Mouse (Mus musculus): ENCODE data around the gene Ccdc171. TPM values are rescaled to one million over a fixed set of nuclear protein-coding genes. Genes with fewer than 3 reads are reported as not detected.
A peak's percentile ranks its signal among the peaks of the same experiment; 100 is the strongest.
"Not testable (repeated sequence)": the region's sequence is repeated elsewhere in the genome, so short reads cannot be mapped to it uniquely, and the experiment has no call there.

Gene Ccdc171
- total RNA-seq, 1 experiment, result 3.5 TPM

DNA sequence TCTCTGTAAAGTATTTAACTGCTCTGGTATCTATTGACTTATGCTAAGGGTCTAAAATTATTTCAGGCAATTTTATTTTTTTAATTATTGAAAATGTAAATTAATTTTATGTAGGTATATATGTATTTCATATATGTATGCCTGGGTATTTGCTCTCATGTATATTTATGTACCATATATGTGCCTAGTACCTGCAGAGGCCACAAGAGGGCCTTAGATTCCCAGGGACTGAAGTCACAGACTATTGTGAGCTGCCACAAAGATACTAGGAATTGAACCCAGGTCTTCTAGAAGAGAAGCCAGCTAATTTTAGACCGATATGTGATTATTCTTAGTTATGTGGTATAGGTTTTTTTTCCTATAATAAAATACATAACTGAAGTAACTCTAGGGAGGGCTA, 62.2 kb downstream of the Ccdc171 start:
- TF ChIP-seq ZC3H11A (IDR thresholded peaks at IDR 0.05; ENCODE audit: borderline replicate concordance, low read depth, low read length) (no peak), HCFC1 (IDR thresholded peaks at IDR 0.05; ENCODE audit: borderline replicate concordance, insufficient read depth, low read length) (no peak), ZNF384 (IDR thresholded peaks at IDR 0.05; ENCODE audit: low read depth, low read length) (no peak)
- DNase-seq (ENCODE audit: low read depth, low spot score), result no peak
- Histone ChIP-seq H3K9ac (ENCODE audit: insufficient read depth, low read depth, low read length, poor library complexity, severe bottlenecking) (no peak overlapping the region), H3K27ac (ENCODE audit: insufficient read depth, low read depth, low read length, poor library complexity, severe bottlenecking) (no peak overlapping the region), H3K4me1 (ENCODE audit: control insufficient read depth in 2 of 2, insufficient read depth in 2 of 2, low read length in 2 of 2, poor library complexity in 1 of 2) (no peaks in the 10 kb centered on the region), H3K4me3 (ENCODE audit: insufficient read depth in 1 of 2, low read depth in 1 of 2, low read length in 2 of 2, poor library complexity in 1 of 2, severe bottlenecking in 1 of 2) (no peak overlapping the region), H3K36me3 (ENCODE audit: control insufficient read depth, insufficient read depth, low read length, poor library complexity, severe bottlenecking) (no peaks in the 10 kb centered on the region), H3K9me3 (ENCODE audit: control insufficient read depth, insufficient read depth, low read depth, low read length) (no peaks in the 10 kb centered on the region)
- in situ Hi-C loops (cut with MboI; ENCODE audit: low sequenced_read_pairs in 2 of 2, unreplicated experiment in 2 of 2), result no loop called here

DNA sequence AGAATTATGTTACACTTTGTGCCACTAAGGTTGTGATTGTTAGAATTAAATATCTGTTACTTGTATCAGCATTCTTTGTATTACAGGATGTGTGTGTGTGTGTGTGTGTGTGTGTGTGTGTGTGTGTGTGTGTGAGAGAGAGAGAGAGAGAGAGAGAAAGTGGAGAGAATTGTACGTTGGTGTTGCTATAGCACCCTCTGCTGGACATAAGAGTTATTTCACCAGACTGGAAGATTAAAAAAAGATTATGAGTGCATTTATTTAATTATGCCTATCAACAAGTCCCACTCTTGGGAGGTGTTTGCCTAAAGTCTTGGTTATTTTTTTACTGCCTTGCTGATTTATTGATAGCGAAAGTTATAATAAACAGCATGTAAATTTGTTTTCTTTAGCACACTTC, 71.1 kb downstream of the Ccdc171 start:
- in situ Hi-C loops (cut with MboI; ENCODE audit: low sequenced_read_pairs in 2 of 2, unreplicated experiment in 2 of 2), result no loop called here
- H3K9me3 ChIP-seq (ENCODE audit: control insufficient read depth, insufficient read depth, low read depth, low read length), result no peaks in the 10 kb centered on the region
- TF ChIP-seq ZNF384 (IDR thresholded peaks at IDR 0.05; ENCODE audit: low read depth, low read length), result no peak
- peaks cover 0 to 2% of the 10 kb centered on the region in 2 experiments; a peak in 1 of 4 replicates for H3K4me1 ChIP-seq (ENCODE audit: control insufficient read depth in 2 of 2, insufficient read depth in 2 of 2, low read length in 2 of 2, poor library complexity in 1 of 2)
- no peak overlapping the region for H3K27ac ChIP-seq (ENCODE audit: insufficient read depth, low read depth, low read length, poor library complexity, severe bottlenecking)
- DNase-seq (ENCODE audit: low read depth, low spot score), result no peak
- no peak overlapping the region for H3K4me3 ChIP-seq (ENCODE audit: insufficient read depth in 1 of 2, low read depth in 1 of 2, low read length in 2 of 2, poor library complexity in 1 of 2, severe bottlenecking in 1 of 2)
- no peaks in the 10 kb centered on the region for H3K36me3 ChIP-seq (ENCODE audit: control insufficient read depth, insufficient read depth, low read length, poor library complexity, severe bottlenecking)
- no peak overlapping the region for H3K9ac ChIP-seq (ENCODE audit: insufficient read depth, low read depth, low read length, poor library complexity, severe bottlenecking)

DNA sequence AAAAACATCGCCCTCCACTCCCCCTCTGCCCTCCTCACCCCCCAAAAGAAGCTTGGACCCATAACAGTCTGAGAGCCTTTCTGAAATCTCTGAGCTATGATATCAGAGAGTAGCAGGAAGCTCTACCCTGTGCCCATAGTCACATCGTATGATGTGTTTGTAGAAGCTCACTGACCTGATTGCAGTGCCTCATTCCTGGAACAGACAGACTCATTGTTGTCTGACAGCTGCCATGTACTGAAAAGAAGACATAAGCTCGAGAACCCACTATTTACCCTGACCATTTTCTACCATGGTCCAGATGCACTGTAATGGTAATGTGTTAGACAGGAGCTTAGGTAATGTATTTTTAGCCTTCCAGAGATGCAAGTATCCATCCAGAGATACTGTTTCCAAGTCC, 85.8 kb downstream of the Ccdc171 start:
- H3K36me3 ChIP-seq (ENCODE audit: control insufficient read depth, insufficient read depth, low read length, poor library complexity, severe bottlenecking), result no peaks in the 10 kb centered on the region
- TF ChIP-seq HCFC1 (IDR thresholded peaks at IDR 0.05; ENCODE audit: borderline replicate concordance, insufficient read depth, low read length), result no peak
- no peak for TF ChIP-seq CHD2 (IDR thresholded peaks at IDR 0.05; ENCODE audit: low read depth, low read length)
- TF ChIP-seq MAFK (IDR thresholded peaks at IDR 0.05; ENCODE audit: insufficient read depth, low read depth, low read length), result no peak
- no peak for TF ChIP-seq ZNF384 (IDR thresholded peaks at IDR 0.05; ENCODE audit: low read depth, low read length)
- no peak for TF ChIP-seq ZC3H11A (IDR thresholded peaks at IDR 0.05; ENCODE audit: borderline replicate concordance, low read depth, low read length)
- no peak overlapping the region for H3K4me3 ChIP-seq (ENCODE audit: insufficient read depth in 1 of 2, low read depth in 1 of 2, low read length in 2 of 2, poor library complexity in 1 of 2, severe bottlenecking in 1 of 2)
- no peaks in the 10 kb centered on the region for H3K4me1 ChIP-seq (ENCODE audit: control insufficient read depth in 2 of 2, insufficient read depth in 2 of 2, low read length in 2 of 2, poor library complexity in 1 of 2)
- H3K9me3 ChIP-seq (ENCODE audit: control insufficient read depth, insufficient read depth, low read depth, low read length), result no peaks in the 10 kb centered on the region
- no peak overlapping the region for H3K27ac ChIP-seq (ENCODE audit: insufficient read depth, low read depth, low read length, poor library complexity, severe bottlenecking)
- in situ Hi-C loops (cut with MboI; ENCODE audit: low sequenced_read_pairs in 2 of 2, unreplicated experiment in 2 of 2), result no loop called here
- no peak for DNase-seq (ENCODE audit: low read depth, low spot score)
- H3K9ac ChIP-seq (ENCODE audit: insufficient read depth, low read depth, low read length, poor library complexity, severe bottlenecking), result no peak overlapping the region

DNA sequence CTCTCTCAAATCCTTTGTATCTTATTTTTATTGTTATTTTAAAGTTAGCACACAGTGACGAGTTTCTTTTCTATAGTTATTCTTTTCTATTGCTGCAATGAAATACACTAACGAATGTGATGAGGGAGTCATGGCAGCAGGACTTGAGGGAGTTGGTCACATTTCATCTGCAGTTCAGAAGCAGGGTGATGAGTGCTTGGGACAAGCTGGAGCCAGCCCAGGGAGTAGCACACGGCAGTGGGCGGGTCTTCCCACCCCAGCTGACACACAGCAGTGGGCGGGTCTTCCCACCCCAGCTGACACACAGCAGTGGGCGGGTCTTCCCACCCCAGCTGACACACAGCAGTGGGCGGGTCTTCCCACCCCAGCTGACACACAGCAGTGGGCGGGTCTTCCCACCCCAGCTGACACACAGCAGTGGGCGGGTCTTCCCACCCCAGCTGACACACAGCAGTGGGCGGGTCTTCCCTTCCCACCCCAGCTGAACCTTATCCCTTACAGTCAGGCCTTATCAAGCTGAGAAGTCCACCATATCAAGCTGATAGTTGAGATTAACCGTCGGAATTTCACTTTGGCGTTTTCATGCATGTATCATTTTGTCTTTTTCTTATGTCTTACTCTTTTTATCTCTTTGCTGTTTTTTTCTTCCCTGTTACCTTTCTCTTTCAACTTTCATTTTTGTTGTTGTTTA, 97.8 kb downstream of the Ccdc171 start:
- peak; percentile 21 for DNase-seq (ENCODE audit: low read depth, low spot score)
- H3K27ac ChIP-seq (ENCODE audit: insufficient read depth, low read depth, low read length, poor library complexity, severe bottlenecking); H3K36me3 ChIP-seq (ENCODE audit: control insufficient read depth, insufficient read depth, low read length, poor library complexity, severe bottlenecking); H3K9me3 ChIP-seq (ENCODE audit: control insufficient read depth, insufficient read depth, low read depth, low read length); H3K4me3 ChIP-seq (ENCODE audit: insufficient read depth in 1 of 2, low read depth in 1 of 2, low read length in 2 of 2, poor library complexity in 1 of 2, severe bottlenecking in 1 of 2); H3K4me1 ChIP-seq (ENCODE audit: control insufficient read depth in 2 of 2, insufficient read depth in 2 of 2, low read length in 2 of 2, poor library complexity in 1 of 2); H3K9ac ChIP-seq (ENCODE audit: insufficient read depth, low read depth, low read length, poor library complexity, severe bottlenecking); in situ Hi-C loops (cut with MboI; ENCODE audit: low sequenced_read_pairs in 2 of 2, unreplicated experiment in 2 of 2): not testable (repeated sequence)

GRCm38 (mm10) chr4:83623732-83624131, 98.4 kb downstream of the Ccdc171 start:
- TF ChIP-seq ZC3H11A (IDR thresholded peaks at IDR 0.05; ENCODE audit: borderline replicate concordance, low read depth, low read length) (no peak), HCFC1 (IDR thresholded peaks at IDR 0.05; ENCODE audit: borderline replicate concordance, insufficient read depth, low read length) (no peak), CHD2 (IDR thresholded peaks at IDR 0.05; ENCODE audit: low read depth, low read length) (no peak), MAFK (IDR thresholded peaks at IDR 0.05; ENCODE audit: insufficient read depth, low read depth, low read length) (no peak), ZNF384 (IDR thresholded peaks at IDR 0.05; ENCODE audit: low read depth, low read length) (no peak)
- no peak overlapping the region for H3K9ac ChIP-seq (ENCODE audit: insufficient read depth, low read depth, low read length, poor library complexity, severe bottlenecking)
- in situ Hi-C loops (cut with MboI; ENCODE audit: low sequenced_read_pairs in 2 of 2, unreplicated experiment in 2 of 2), result no loop called here
- no peak for DNase-seq (ENCODE audit: low read depth, low spot score)
- no peaks in the 10 kb centered on the region for H3K36me3 ChIP-seq (ENCODE audit: control insufficient read depth, insufficient read depth, low read length, poor library complexity, severe bottlenecking)
- H3K4me3 ChIP-seq (ENCODE audit: insufficient read depth in 1 of 2, low read depth in 1 of 2, low read length in 2 of 2, poor library complexity in 1 of 2, severe bottlenecking in 1 of 2), result no peak overlapping the region
- no peaks in the 10 kb centered on the region for H3K9me3 ChIP-seq (ENCODE audit: control insufficient read depth, insufficient read depth, low read depth, low read length)
- H3K27ac ChIP-seq (ENCODE audit: insufficient read depth, low read depth, low read length, poor library complexity, severe bottlenecking), result no peak overlapping the region
- H3K4me1 ChIP-seq (ENCODE audit: control insufficient read depth in 2 of 2, insufficient read depth in 2 of 2, low read length in 2 of 2, poor library complexity in 1 of 2), result peaks cover 0 to 2% of the 10 kb centered on the region in 2 experiments; a peak in 1 of 4 replicates
